Mouse (Mus musculus) kidney, adult 2 months (tissue): Measurements from ENCODE around the gene Ccdc117.

Source experiments
- CTCF ChIP-seq: fragments of 200-500 bp; conservative IDR thresholded peaks from 2 replicates; pipeline ENCODE4 v1.5.1; 2011; ENCODE audit warnings: low read depth, mild to moderate bottlenecking, control low read depth, low read length, moderate library complexity, mixed read lengths; ENCODE audit not compliant: insufficient read depth, insufficient read length
- POLR2A ChIP-seq: fragments of 200-500 bp; IDR thresholded peaks from one replicate; pipeline ENCODE4 v1.6.1; 2011; ENCODE audit warnings: low read depth, low read length, control low read depth

DNA sequence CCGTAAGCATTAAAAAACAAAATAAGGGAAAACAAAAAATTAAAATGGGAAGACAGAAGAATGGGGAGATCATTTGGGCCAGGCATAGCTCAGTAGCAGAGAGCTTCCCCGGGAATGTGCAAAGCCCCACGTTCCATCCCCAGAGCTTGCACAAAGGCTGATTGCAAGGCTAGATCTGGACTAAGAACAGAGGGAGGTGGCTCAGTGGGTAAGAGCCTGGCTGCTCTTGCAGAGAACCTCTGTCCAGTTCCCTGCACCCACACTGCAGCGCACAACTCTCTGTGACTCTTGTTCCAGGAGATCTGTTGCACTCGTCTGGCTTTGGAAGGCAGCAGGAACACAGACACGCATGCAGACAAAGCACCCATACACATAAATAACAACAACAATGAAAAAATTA lies 26.3 kb downstream of the Ccdc117 start:
- TF ChIP-seq CTCF = no peak
- no peak for TF ChIP-seq POLR2A
